Mouse (Mus musculus): Measurements from ENCODE around the gene Lypd6b. TPM values are rescaled to one million over a fixed set of nuclear protein-coding genes. Genes with fewer than 3 reads are reported as not detected.

Lypd6b gene
- polyA plus RNA-seq, 1 experiment from 2014 or later, result 3.8 TPM

Other genes starting within 250 kb of the Lypd6b start
- gene Kif5c, start 168.4 kb upstream of the Lypd6b start, polyA plus RNA-seq (2016; fragmentation: Nextera tagmentation; extraction: Ambion mirVana), result 13.8 and 14.5 TPM in 2 replicates